Mouse (Mus musculus) C2C12 (cell line): ENCODE data around the gene Mdn1.

Experiments used
- CEBPB ChIP-seq: IDR thresholded peaks from one replicate; pipeline ENCODE4 v1.6.1; 2011; ENCODE audit warnings: low read depth, mild to moderate bottlenecking, control low read depth, moderate library complexity
- CTCF ChIP-seq: IDR thresholded peaks from one replicate; pipeline ENCODE4 v1.5.1; 2011; ENCODE audit not compliant: control insufficient read depth, insufficient read depth, insufficient read length
- MAX ChIP-seq: IDR thresholded peaks from one replicate; pipeline ENCODE4 v1.6.1; 2011; ENCODE audit warnings: mild to moderate bottlenecking, control low read depth
- MYOD1 ChIP-seq: IDR thresholded peaks from one replicate; pipeline ENCODE4 v1.6.1; 2011; ENCODE audit warnings: low read depth; ENCODE audit not compliant: control insufficient read depth, insufficient read length
- USF1 ChIP-seq: IDR thresholded peaks from one replicate; pipeline ENCODE4 v1.6.1; 2011; ENCODE audit warnings: low read depth, mild to moderate bottlenecking, control low read depth, moderate library complexity

DNA sequence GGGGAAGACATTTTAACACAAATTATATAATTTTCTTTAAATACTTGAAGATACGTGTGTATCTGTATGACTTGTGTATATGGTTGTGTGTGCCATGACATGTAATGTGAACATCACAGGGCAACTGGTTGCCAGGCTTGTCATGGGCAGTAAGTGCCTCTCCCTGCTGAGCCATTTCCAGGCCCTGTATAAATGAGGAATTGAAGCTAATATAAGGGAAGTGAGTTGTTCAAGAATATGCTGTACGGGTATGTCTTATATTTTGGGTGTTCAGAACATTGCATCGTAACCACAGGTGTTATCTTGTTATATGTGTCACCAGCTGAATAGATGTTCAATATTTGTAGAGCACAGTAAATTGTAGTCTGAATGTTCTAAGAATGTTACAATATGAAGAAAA, 20.6 kb downstream of the Mdn1 start:
- no peak for TF ChIP-seq USF1
- no peak for TF ChIP-seq CEBPB
- TF ChIP-seq CTCF: no peak
- no peak for TF ChIP-seq MYOD1
- no peak for TF ChIP-seq MAX
